Mouse (Mus musculus) left cerebral cortex, postnatal 36 days (tissue): Measurements from ENCODE around the gene Emp1. TPM values are rescaled to one million over a fixed set of nuclear protein-coding genes. Genes with fewer than 3 reads are reported as not detected.

ENCODE experiments used
- DNase-seq, 2 experiments: peaks; one replicate each; pipeline ENCODE4 v3.0.0; 2021 to 2022; ENCODE audit warnings: low spot score in 2 of 2, mixed read lengths in 1 of 2
- intact Hi-C: fragments of 180-260 bp; cut with DNase I; formaldehyde crosslinking; loops from one replicate; pipeline ENCODE4 v1.15.1; 2025
- total RNA-seq, 2 experiments: library from RNA; stranded (reverse); gene quantifications; 2 replicates each; pipeline ENCODE4 v1.2.3; 2021

Gene Emp1
- total RNA-seq, 2 experiments from 2014 or later: 1.3 to 3.7 TPM

DNA sequence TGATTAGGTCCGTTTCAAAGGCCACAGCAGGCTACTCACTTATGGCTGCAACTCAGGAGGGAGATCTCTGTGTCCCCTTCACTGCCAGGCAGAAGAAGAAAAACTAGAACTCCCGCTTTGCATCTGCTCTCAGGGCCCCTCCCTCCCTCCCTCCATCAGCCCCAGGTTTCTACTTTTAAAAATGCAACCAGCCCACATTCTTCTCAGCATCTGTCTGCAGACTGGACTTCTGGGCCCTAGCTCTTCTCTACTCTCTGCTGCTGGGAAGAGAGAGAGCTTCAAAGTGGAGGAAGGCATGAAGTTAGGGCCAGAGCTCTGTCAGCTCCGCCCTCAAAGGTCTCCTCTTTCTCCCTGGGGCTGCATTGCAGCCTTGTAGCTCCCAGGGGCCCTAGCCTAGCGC is 2.0 kb upstream of the Emp1 start:
- DNase-seq: no peak
- intact Hi-C loops: loop anchor here (5.0 kb wide), 1 partner anchor 43 kb away; no protein-coding TSS in a partner anchor

GRCm38 (mm10) chr6:135362098-135362458 is 267 bp upstream of the Emp1 start:
- intact Hi-C loops: loop anchor here (5.0 kb wide), 1 partner anchor 45 kb away; no protein-coding TSS in a partner anchor
- DNase-seq: no peak

- DNase-seq: no peak
- intact Hi-C loops: loop anchor here (5.0 kb wide), 1 partner anchor 46 kb away; no protein-coding TSS in a partner anchor
Observed at GRCm38 (mm10) chr6:135363344-135364040, 1.1 kb downstream of the Emp1 start.

DNA sequence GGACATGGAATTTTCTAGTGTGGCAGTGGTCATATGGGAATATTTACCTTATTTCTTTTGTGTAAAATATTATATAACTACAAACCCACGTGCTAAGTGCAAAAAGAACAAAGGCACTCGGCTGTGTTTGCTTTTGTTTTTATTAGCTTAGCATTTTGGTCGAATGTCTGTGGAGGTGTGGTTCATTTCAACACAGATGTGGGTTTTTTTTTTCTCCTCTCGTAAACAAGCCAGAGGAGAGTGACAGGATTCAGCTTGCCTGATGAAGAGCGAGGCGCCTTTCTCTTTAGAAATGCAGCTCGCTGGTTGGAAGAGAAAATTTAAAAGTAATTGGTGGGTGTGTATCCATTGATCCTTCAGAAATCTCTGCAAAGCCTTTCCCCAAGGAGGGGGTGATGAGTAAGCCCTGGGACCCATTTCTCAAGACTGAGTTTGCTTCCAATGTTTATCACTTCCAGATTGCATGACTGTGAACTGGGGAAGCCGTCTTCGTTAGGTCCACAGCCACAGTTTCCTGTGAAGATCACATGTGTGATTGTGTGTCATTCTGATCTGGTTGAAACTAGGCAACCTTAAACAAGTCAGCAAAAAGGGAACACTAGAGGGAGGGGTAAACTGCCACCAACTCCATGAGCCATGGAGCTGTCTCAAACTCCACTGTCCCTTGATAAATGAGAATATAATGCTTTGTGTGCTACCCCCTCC is 1.8 kb downstream of the Emp1 start:
- intact Hi-C loops: loop anchor here (5.0 kb wide), 1 partner anchor 47 kb away; no protein-coding TSS in a partner anchor

GRCm38 (mm10) chr6:135364891-135365301 is 2.6 kb downstream of the Emp1 start:
- DNase-seq: no peak
- intact Hi-C loops: loop anchor here (5.0 kb wide), 1 partner anchor 48 kb away; no protein-coding TSS in a partner anchor

More for the DNA sequence above, 1.8 kb downstream of the Emp1 start:
- DNase-seq: no peak

- intact Hi-C loops: no loop called here
Observed at GRCm38 (mm10) chr6:135365614-135366013, 3.3 kb downstream of the Emp1 start.

DNA sequence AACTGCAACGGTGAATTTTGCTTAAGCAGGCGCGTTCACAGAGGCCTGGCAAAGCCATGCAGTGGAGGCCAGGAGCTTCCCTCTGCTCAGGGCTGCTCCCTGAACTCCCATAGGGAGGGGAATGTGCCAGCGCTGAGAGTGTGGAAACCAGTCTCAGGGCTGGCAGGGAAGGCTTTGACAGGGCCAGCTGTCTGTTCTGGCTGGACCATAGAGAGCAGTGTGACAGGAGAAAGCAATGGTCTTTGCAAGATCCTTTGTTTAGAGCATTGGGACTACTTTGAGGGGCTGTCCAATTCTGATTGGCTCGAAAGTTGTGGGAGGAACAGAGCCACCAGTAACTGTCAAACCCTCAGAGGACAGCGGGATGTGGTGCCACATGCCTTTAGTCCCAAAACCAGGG is 5.9 kb downstream of the Emp1 start:
- intact Hi-C loops: no loop called here
- no peak for DNase-seq

More at GRCm38 (mm10) chr6:135365614-135366013, 3.3 kb downstream of the Emp1 start:
- DNase-seq: no peak

DNA sequence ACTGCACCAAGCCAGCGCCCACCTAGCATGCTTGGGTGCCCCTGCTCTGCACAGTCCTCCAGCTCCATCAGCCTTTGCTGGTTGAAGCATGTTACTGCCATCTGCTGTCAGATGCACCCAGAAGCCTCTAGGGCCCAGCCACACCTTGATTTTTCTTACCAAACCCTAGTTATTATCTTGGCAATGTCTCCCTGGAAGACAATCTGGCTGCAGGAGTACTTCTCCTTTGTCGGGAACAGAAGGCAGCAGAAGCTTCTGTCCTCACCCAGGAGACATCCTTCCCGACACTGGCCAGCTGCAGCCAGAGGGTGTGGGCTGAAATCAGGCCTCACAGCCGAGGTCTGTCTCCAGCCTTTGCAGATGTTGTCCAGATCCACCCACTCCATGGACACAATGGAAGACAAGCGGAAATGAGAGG is 7.2 kb downstream of the Emp1 start:
- peak in 1 of 2 experiments; percentile 38 for DNase-seq
- intact Hi-C loops: no loop called here

- intact Hi-C loops: no loop called here
- DNase-seq: no peak
Observed at GRCm38 (mm10) chr6:135370954-135371353, 8.6 kb downstream of the Emp1 start.

- no peak for DNase-seq
- intact Hi-C loops: no loop called here
Observed at GRCm38 (mm10) chr6:135373357-135373756, 11.0 kb downstream of the Emp1 start.

- no peak for DNase-seq
- intact Hi-C loops: loop anchor here (2.0 to 5.0 kb wide), 2 partner anchors 225 to 289 kb away; no protein-coding TSS in a partner anchor
Observed at GRCm38 (mm10) chr6:135375818-135376217, 13.5 kb downstream of the Emp1 start.

- intact Hi-C loops: loop anchor here (2.0 to 5.0 kb wide), 2 partner anchors 225 to 289 kb away; no protein-coding TSS in a partner anchor
- DNase-seq: no peak
Observed at GRCm38 (mm10) chr6:135376248-135376647, 13.9 kb downstream of the Emp1 start.

GRCm38 (mm10) chr6:135377583-135378319 is 15.4 kb downstream of the Emp1 start:
- intact Hi-C loops: loop anchor here (1.0 to 5.0 kb wide), 3 partner anchors 128 to 290 kb away; no protein-coding TSS in a partner anchor
- DNase-seq: peak in 1 of 2 experiments; percentile 66

DNA sequence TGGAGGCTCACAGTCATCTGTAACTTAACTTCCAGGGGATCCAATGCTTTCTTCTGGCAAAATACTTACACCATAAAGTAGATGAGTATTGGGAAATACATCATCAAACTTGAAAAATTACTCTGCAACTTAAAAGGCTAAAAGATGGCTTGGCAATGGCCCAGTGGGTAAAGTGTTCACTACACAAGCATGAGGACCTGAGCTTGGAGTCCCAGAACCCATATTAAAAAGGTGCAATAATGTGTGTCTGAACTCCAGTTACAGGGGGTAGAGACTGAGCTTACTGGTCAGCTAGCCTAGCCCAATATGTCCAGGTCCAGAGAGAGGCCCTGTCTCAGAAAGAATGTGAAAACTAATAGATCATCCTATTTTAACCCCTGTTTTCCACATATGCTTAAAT is 21.6 kb downstream of the Emp1 start:
- intact Hi-C loops: no loop called here
- DNase-seq: no peak

DNA sequence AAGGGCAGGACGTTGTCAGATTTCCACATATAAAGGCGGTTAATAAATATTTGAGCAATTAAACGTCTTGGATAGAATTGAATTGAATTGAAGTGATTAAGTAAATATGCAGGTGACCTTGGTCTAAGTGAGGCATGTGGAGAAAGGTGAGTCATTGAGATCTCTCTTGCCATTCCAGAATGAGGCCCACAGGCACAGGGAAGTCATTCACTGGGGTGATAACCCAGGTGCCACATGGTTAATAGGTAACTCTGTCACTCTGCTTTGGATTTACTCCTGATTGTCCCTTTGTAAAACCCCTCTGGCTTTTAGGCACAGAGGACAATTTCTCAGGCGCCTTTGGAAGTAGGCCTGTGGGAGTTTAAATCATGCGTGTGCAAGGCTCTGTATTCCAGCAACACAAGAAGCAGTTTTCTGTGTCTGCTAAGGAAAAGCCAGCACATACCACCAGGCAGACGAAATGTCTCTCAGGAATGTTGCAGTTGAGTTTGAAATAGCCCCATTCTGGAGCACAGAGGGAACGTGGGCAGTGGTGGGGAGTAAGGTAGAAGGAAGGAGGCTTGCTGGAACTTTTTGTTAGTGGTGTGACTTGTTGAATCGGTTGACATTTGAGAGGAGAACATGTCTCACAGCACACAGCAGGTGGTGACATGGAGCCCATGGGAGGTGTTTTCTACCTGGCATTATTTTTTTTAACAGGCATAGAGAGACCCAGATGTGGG is 23.6 kb downstream of the Emp1 start:
- intact Hi-C loops: no loop called here

DNA sequence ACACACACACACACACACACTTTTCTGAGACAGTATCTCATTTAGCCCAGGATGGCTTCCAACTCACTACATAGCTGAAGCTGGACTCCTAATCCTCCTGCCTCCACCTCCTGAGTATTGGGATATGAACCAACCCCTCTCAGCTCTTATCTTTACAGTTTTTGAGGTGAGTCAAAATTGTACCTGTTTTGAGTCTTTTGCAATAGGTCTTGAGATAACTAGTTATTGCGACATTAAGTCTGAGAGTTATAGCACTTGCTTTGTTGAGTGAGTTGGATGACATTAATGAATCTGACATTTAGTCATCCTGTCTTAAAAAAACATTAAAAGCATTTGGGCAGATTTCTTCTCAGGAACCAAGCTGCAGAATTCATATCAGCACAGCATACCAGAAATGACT is 25.3 kb downstream of the Emp1 start:
- no peak for DNase-seq
- intact Hi-C loops: no loop called here

More for the DNA sequence above, 23.6 kb downstream of the Emp1 start:
- DNase-seq: peak; percentile 49 to 60

GRCm38 (mm10) chr6:135388711-135389110 is 26.4 kb downstream of the Emp1 start:
- intact Hi-C loops: no loop called here
- DNase-seq: no peak

DNA sequence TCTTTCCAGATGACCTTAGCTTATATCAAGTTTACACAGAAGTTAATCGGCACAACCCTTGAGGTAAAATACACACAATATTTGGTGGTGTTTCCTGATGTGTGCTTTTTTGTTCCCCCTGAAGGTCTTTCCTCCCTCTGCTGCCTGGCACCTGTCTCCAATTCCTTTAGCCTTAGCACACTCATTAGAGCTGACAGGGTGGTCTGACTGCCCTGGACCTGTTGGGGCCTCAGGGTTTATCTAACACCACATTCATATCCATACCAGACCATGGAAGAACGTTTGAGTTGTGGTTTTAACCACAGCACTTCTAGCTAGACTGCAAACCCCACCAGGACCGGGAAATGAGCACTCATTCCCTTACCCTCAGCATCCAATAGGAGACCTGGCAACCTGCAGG is 28.1 kb downstream of the Emp1 start:
- intact Hi-C loops: no loop called here
- no peak for DNase-seq

GRCm38 (mm10) chr6:135395375-135395774 is 33.0 kb downstream of the Emp1 start:
- intact Hi-C loops: no loop called here
- no peak for DNase-seq
